Mouse (Mus musculus) cerebellum, adult 2 months (tissue): ENCODE measurements at regions not wholly inside any gene's neighbourhood (a gene's known extent, or its start where the extent isn't known, plus 50 kb on each side); places are given as distances from the start of the nearest gene placed in this dataset.

Source experiments
- DNase-seq, 2 experiments: peaks; one replicate each; pipeline ENCODE4 v3.0.0; 2021
- H3K27ac ChIP-seq: fragments of 200-500 bp; 2 replicates; pipeline ENCODE4 v1.5.1; 2012; ENCODE audit warnings: low read length, control low read depth, inconsistent platforms; ENCODE audit not compliant: insufficient read depth
- H3K27me3 ChIP-seq: fragments of 200-500 bp; 2 replicates; pipeline ENCODE4 v1.6.1; 2012; ENCODE audit warnings: inconsistent platforms, mild to moderate bottlenecking, low read length, moderate library complexity; ENCODE audit not compliant: control insufficient read depth, insufficient read depth
- H3K4me1 ChIP-seq: fragments of 200-500 bp; 2 replicates; pipeline ENCODE4 v1.6.1; 2011; ENCODE audit warnings: low read length; ENCODE audit not compliant: control insufficient read depth, insufficient read depth
- H3K4me3 ChIP-seq: fragments of 200-500 bp; replicated peaks from 2 replicates; pipeline ENCODE3; 2011; ENCODE audit warnings: mild to moderate bottlenecking, low read depth, low read length, control low read depth; ENCODE audit not compliant: insufficient read depth
- CTCF ChIP-seq: fragments of 200-500 bp; IDR thresholded peaks from 2 replicates; pipeline ENCODE4 v1.5.1; 2011; ENCODE audit warnings: low read depth, mild to moderate bottlenecking, control low read depth, low read length, moderate library complexity, borderline replicate concordance; ENCODE audit not compliant: insufficient read depth
- POLR2A ChIP-seq: fragments of 200-500 bp; IDR thresholded peaks from 2 replicates; pipeline ENCODE4 v1.6.1; 2011; ENCODE audit warnings: low read length, control low read depth, borderline replicate concordance; ENCODE audit not compliant: insufficient read depth
- WGBS: fragments of 180-500 bp; shearing (Covaris S2); methylation state at CpG from one replicate; pipeline ENCODE4 v1.1.7; 2018; 5-methylcytosine and 5-hydroxymethylcytosine counted together

GRCm38 (mm10) chr1:75798375-75799099 lies 252.5 kb downstream of the Slc4a3 start:
- H3K27me3 ChIP-seq, result no peaks in the 10 kb centered on the region
- 40% methylated on average over 6 of the region's 6 CpGs for WGBS
- no peak overlapping the region for H3K4me3 ChIP-seq
- H3K27ac ChIP-seq, result no peak overlapping the region
- TF ChIP-seq POLR2A (no peak), CTCF (no peak)
- no peak for DNase-seq
- no peaks in the 10 kb centered on the region for H3K4me1 ChIP-seq

GRCm38 (mm10) chr1:75804473-75804872 lies 258.4 kb downstream of the Slc4a3 start:
- no peak for DNase-seq

GRCm38 (mm10) chr1:75812471-75812870 lies 266.4 kb downstream of the Slc4a3 start:
- DNase-seq, result no peak
- no peaks in the 10 kb centered on the region for H3K4me1 ChIP-seq
- TF ChIP-seq CTCF (no peak), POLR2A (no peak)
- H3K27me3 ChIP-seq, result no peaks in the 10 kb centered on the region
- 54% methylated on average over 3 of the region's 3 CpGs for WGBS
- H3K4me3 ChIP-seq, result no peak overlapping the region
- no peak overlapping the region for H3K27ac ChIP-seq

More at GRCm38 (mm10) chr1:75804473-75804872, 258.4 kb downstream of the Slc4a3 start:
- TF ChIP-seq POLR2A (no peak), CTCF (no peak)
- no peaks in the 10 kb centered on the region for H3K27me3 ChIP-seq
- no peaks in the 10 kb centered on the region for H3K4me1 ChIP-seq
- H3K4me3 ChIP-seq, result no peak overlapping the region
- 91% methylated on average over 2 of the region's 2 CpGs for WGBS
- H3K27ac ChIP-seq, result no peak overlapping the region

GRCm38 (mm10) chr1:75826202-75826601 lies 280.1 kb downstream of the Slc4a3 start:
- 5% methylated on average over 5 of the region's 5 CpGs for WGBS

GRCm38 (mm10) chr1:75833071-75833830 lies 287.2 kb downstream of the Slc4a3 start:
- no peaks in the 10 kb centered on the region for H3K27me3 ChIP-seq
- H3K27ac ChIP-seq, result no peak overlapping the region
- H3K4me3 ChIP-seq, result no peak overlapping the region
- TF ChIP-seq POLR2A (no peak), CTCF (no peak)
- WGBS, result 73% methylated on average over 12 of the region's 12 CpGs
- no peaks in the 10 kb centered on the region for H3K4me1 ChIP-seq
- DNase-seq, result no peak

More at GRCm38 (mm10) chr1:75826202-75826601, 280.1 kb downstream of the Slc4a3 start:
- Histone ChIP-seq H3K4me3 (no peak overlapping the region), H3K27ac (no peak overlapping the region), H3K27me3 (no peaks in the 10 kb centered on the region), H3K4me1 (peaks cover 3% of the 10 kb centered on the region; the same call in 1 of the 2 replicates)
- peak; percentile 31 to 66 for DNase-seq
- TF ChIP-seq CTCF (no peak), POLR2A (no peak)

- 92% methylated on average over 3 of the region's 3 CpGs for WGBS
- Histone ChIP-seq H3K27me3 (no peaks in the 10 kb centered on the region), H3K4me1 (no peaks in the 10 kb centered on the region), H3K27ac (no peak overlapping the region), H3K4me3 (no peak overlapping the region)
- DNase-seq, result no peak
- TF ChIP-seq POLR2A (no peak), CTCF (no peak)
These were observed 288.3 kb downstream of the Slc4a3 start for GRCm38 (mm10) chr1:75834361-75834760.

GRCm38 (mm10) chr1:75839551-75840223 lies 293.6 kb downstream of the Slc4a3 start:
- no peaks in the 10 kb centered on the region for H3K27me3 ChIP-seq
- 79% methylated on average over 11 of the region's 11 CpGs for WGBS
- no peaks in the 10 kb centered on the region; the same call in 1 of the 2 replicates for H3K4me1 ChIP-seq
- TF ChIP-seq POLR2A, result no peak
- no peak for TF ChIP-seq CTCF
- no peak overlapping the region for H3K27ac ChIP-seq
- no peak for DNase-seq
- no peak overlapping the region for H3K4me3 ChIP-seq
